7 mouse cellular contexts compared by ENCODE assay signal in the genomic region with DNA sequence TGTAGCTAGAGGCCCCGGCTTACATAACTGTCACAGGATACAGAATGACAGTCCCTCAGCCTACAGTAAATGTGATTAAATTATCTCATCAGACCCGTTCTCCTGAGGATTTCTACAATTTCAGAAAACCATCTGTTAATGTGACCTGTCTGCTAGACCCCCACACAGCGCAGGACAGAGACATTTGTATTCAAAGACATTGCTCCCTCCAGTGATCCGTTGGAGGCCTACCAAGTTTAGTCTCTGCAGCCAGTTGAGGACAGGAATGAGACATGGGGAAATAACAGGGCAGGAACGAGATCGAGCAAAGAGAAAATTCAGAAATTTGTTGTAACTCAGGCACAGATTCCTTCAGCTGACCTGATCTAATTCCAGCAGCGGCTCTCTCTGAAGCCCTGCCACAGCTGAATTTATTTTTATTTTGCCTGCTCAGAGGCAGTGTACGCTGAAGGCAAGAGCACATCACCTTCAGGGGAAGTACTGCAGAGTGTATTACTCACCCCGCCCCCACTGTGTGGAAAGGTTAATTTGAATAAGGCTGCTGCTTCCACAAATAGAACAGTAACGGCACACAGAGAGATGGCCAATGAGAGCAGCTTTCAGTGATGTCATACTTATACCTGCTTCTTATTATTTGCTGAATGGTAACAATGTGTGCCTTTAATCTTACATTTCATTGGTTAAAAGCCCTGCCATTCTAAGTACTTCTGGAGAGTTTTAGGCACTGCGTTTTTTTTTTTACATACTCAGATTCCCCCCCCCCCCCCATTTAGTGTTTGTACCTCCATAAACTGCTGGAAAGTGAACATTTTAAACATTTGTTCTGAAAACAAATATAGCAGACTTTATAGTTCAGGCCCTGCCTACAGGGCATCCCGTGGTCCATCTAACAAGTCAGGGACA.
DNase-seq lines count a peak whose midpoint lies in the region; ATAC-seq lines count a peak whose summit lies in the region.

No protein-coding gene starts in this region.

- peak; percentile 75 for ATAC-seq in hindbrain, embryonic 12.5 days (ENCODE audit: low FRiP score)
- ATAC-seq in megakaryocyte-erythroid progenitor cell, adult 5-6 weeks (replicated peaks; ENCODE audit: low FRiP score, low TSS enrichment, poor library complexity, severe bottlenecking): peak; percentile 90

- peak overlapping the region; percentile 71 for H3K27ac ChIP-seq in hindbrain, embryonic 12.5 days

- no peak overlapping the region for H3K9ac ChIP-seq in hindbrain, embryonic 12.5 days

- H3K4me3 ChIP-seq in hindbrain, embryonic 12.5 days: no peak overlapping the region

- H3K4me2 ChIP-seq in hindbrain, embryonic 12.5 days (replicated peaks): peak overlapping the region; percentile 18; the same call in 1 of the 2 replicates

- 37% methylated on average over 12 of the region's 12 CpGs for WGBS in hindbrain, embryonic 12.5 days

- H3K4me1 ChIP-seq in hindbrain, embryonic 12.5 days: peaks cover 38% of the 10 kb centered on the region

- no peaks in the 10 kb centered on the region for H3K27me3 ChIP-seq in hindbrain, embryonic 12.5 days

- H3K9me3 ChIP-seq in hindbrain, embryonic 12.5 days (replicated peaks): no peaks in the 10 kb centered on the region

- no peaks in the 10 kb centered on the region for H3K36me3 ChIP-seq in hindbrain, embryonic 12.5 days

- peak; percentile 35 for DNase-seq in T-cell, adult 2 months (ENCODE audit: low spot score)
- peak; percentile 83 to 85 for DNase-seq in cerebellum, postnatal 10 days
- peak; percentile 60 to 74 for DNase-seq in frontal cortex, postnatal 14 days (ENCODE audit: low spot score in 2 of 2)
- peak; percentile 36 to 56 for DNase-seq in layer of hippocampus, postnatal 25 days (ENCODE audit: extremely low spot score in 1 of 2, low spot score in 1 of 2)
- DNase-seq in spleen, adult 18-20 months: peak; percentile 42 to 56
